Mouse (Mus musculus) midbrain, embryonic 14.5 days (tissue): Measurements from ENCODE around the gene Olfr1264. TPM values are rescaled to one million over a fixed set of nuclear protein-coding genes. Genes with fewer than 3 reads are reported as not detected.

Source experiments
- polyA plus RNA-seq: library from polyadenylated mRNA; unstranded; fragments of >200 nt; fragmentation: Nextera tagmentation; extraction: Ambion mirVana; gene quantifications from 2 replicates; pipeline ENCODE4 v1.2.1, GENCODE M21; 2014

Gene Olfr1264
- polyA plus RNA-seq, 1 experiment from 2014 or later = not detected

Other genes starting within 250 kb of the Olfr1264 start
- not detected in 2 replicates for gene Olfr1254, start 232.0 kb downstream of the Olfr1264 start, polyA plus RNA-seq
- not detected in 2 replicates for gene Olfr1255, start 213.5 kb downstream of the Olfr1264 start, polyA plus RNA-seq
- gene Olfr1256, start 184.0 kb downstream of the Olfr1264 start, polyA plus RNA-seq = 0.08 TPM in 1 of 2 replicates, not detected in the other
- gene Olfr48, start 177.4 kb downstream of the Olfr1264 start, polyA plus RNA-seq = not detected in 2 replicates
- gene Olfr1257, start 147.1 kb downstream of the Olfr1264 start, polyA plus RNA-seq = not detected in 2 replicates
- gene Olfr1258, start 98.3 kb downstream of the Olfr1264 start, polyA plus RNA-seq = not detected in 2 replicates
- not detected in 2 replicates for gene Olfr1259, start 76.9 kb downstream of the Olfr1264 start, polyA plus RNA-seq
- gene Olfr1260, start 51.2 kb downstream of the Olfr1264 start, polyA plus RNA-seq = not detected in 2 replicates
- not detected in 2 replicates for gene Olfr1261, start 34.4 kb downstream of the Olfr1264 start, polyA plus RNA-seq
- gene Olfr1262, start 25.4 kb downstream of the Olfr1264 start, polyA plus RNA-seq = not detected in 2 replicates
- not detected in 2 replicates for gene Olfr1263, start 13.4 kb downstream of the Olfr1264 start, polyA plus RNA-seq
- gene Olfr1265, start 9.8 kb upstream of the Olfr1264 start, polyA plus RNA-seq = not detected in 2 replicates
- gene Olfr140, start 38.0 kb upstream of the Olfr1264 start, polyA plus RNA-seq = not detected in 2 replicates
- not detected in 2 replicates for gene Olfr1269, start 95.8 kb upstream of the Olfr1264 start, polyA plus RNA-seq
- 0.09 TPM in 1 of 2 replicates, not detected in the other for gene Olfr32, start 116.7 kb upstream of the Olfr1264 start, polyA plus RNA-seq
- not detected in 2 replicates for gene Olfr1270, start 127.5 kb upstream of the Olfr1264 start, polyA plus RNA-seq
- not detected in 2 replicates for gene Olfr1506, start 198.9 kb upstream of the Olfr1264 start, polyA plus RNA-seq
- gene Olfr142, start 232.0 kb upstream of the Olfr1264 start, polyA plus RNA-seq = not detected in 2 replicates
- gene Olfr1271, start 245.5 kb upstream of the Olfr1264 start, polyA plus RNA-seq = not detected in 2 replicates